27 mouse cellular contexts compared by ENCODE assay signal in genomic region chrX:20419536-20419935, GRCm38 (mm10). TPM values are rescaled to one million over a fixed set of nuclear protein-coding genes. Genes with fewer than 3 reads are reported as not detected.
DNase-seq lines count a peak whose midpoint lies in the region; ATAC-seq and TF ChIP-seq lines count a peak whose summit lies in the region.
"Had no signal": no experiment of that assay in that cellular context is flagged by ENCODE, and none has a peak within 500 bp of the region (broad histone marks: within the 10 kb centered on the region; RNA-seq: fewer than 3 reads in every experiment).

No protein-coding gene starts in this region.

- no peak for TF ChIP-seq EP300 in liver, embryonic 14.5 days (IDR thresholded peaks at IDR 0.05; ENCODE audit: low read depth)

- H3K27ac ChIP-seq in liver, embryonic 14.5 days: no peak overlapping the region
- H3K27ac ChIP-seq: embryonic facial prominence, embryonic 10.5 days; forebrain, embryonic 10.5 days; heart, embryonic 10.5 days; hindbrain, embryonic 12.5 days had no signal

- no peak overlapping the region for H3K9ac ChIP-seq in liver, embryonic 14.5 days (replicated peaks)
- H3K9ac ChIP-seq: hindbrain, embryonic 12.5 days had no signal

- no peaks in the 10 kb centered on the region for H3K36me3 ChIP-seq in E14TG2a.4 (ENCODE audit: insufficient read depth, low read length)
- no peaks in the 10 kb centered on the region for H3K36me3 ChIP-seq in liver, embryonic 14.5 days (replicated peaks; ENCODE audit: control insufficient read depth, insufficient read depth, low read depth)
- H3K36me3 ChIP-seq: embryonic facial prominence, embryonic 10.5 days; forebrain, embryonic 10.5 days; G1E; heart, embryonic 10.5 days; hindbrain, embryonic 12.5 days had no signal

- WGBS in liver, embryonic 14.5 days (ENCODE audit: insufficient replicate concordance): 48% methylated on average over 4 of the region's 4 CpGs

- no peaks in the 10 kb centered on the region for H3K9me3 ChIP-seq in E14TG2a.4 (ENCODE audit: low read length)
- no peaks in the 10 kb centered on the region for H3K9me3 ChIP-seq in liver, embryonic 14.5 days (ENCODE audit: control insufficient read depth, low read length)
- H3K9me3 ChIP-seq: embryonic facial prominence, embryonic 10.5 days; forebrain, embryonic 10.5 days; G1E; heart, embryonic 10.5 days; hindbrain, embryonic 12.5 days had no signal

- peak; percentile 48; the same call in 1 of the 2 replicates for ATAC-seq in liver, embryonic 14.5 days (ENCODE audit: insufficient read depth)
- ATAC-seq: CD4-positive, CD25-positive, alpha-beta regulatory T cell, adult 4 months; forebrain, embryonic 14.5 days; hindbrain, embryonic 16.5 days; inflammation-experienced regulatory T-cells, adult 6 months; intestine, postnatal 0 days had no signal

- DNase-seq in ES-CJ7 (ENCODE audit: low read depth, low spot score) (peak; percentile 42), ZHBTc4 (ENCODE audit: low read depth, low spot score) (peak; percentile 27)
- DNase-seq in liver, embryonic 14.5 days (ENCODE audit: low read depth in 3 of 3, low spot score in 3 of 3): no peak
- no peak for DNase-seq in right cerebral cortex, postnatal 25 days
- DNase-seq in frontal cortex, adult 2 months (ENCODE audit: extremely low spot score in 1 of 2, low spot score in 1 of 2): no peak
- DNase-seq in kidney, postnatal 36 days: no peak
- DNase-seq: adrenal gland, adult 8-10 months; adrenal gland, postnatal 36 days; B cell, adult 2 months; cerebellum, adult 11 months; cerebellum, adult 8-10 months; cerebellum, postnatal 36 days; gastrocnemius, postnatal 36 days; heart, adult 18-20 months; heart, postnatal 10 days; heart, postnatal 4 days had no signal

- H3K27me3 ChIP-seq in E14TG2a.4 (ENCODE audit: insufficient read depth, low read length): no peaks in the 10 kb centered on the region
- H3K27me3 ChIP-seq in liver, embryonic 14.5 days (ENCODE audit: control insufficient read depth, insufficient read depth, low read length): no peaks in the 10 kb centered on the region
- H3K27me3 ChIP-seq: hindbrain, embryonic 12.5 days had no signal

- peaks cover 17% of the 10 kb centered on the region for H3K4me1 ChIP-seq in E14TG2a.4 (replicated peaks; ENCODE audit: low read depth, low read length)
- H3K4me1 ChIP-seq in liver, embryonic 14.5 days (replicated peaks; ENCODE audit: control insufficient read depth in 2 of 2, insufficient read depth in 2 of 2, low read length in 1 of 2): peaks cover 0 to 4% of the 10 kb centered on the region in 2 experiments; a peak in 1 of 4 replicates
- H3K4me1 ChIP-seq: embryonic facial prominence, embryonic 10.5 days; forebrain, embryonic 10.5 days; heart, embryonic 10.5 days; hindbrain, embryonic 12.5 days had no signal

- H3K4me3 ChIP-seq in E14TG2a.4 (replicated peaks; ENCODE audit: low read length): peak overlapping the region; percentile 52
- H3K4me3 ChIP-seq in liver, embryonic 14.5 days (ENCODE audit: insufficient read depth in 1 of 2, low read depth in 2 of 2, low read length in 2 of 2): no peak overlapping the region
- H3K4me3 ChIP-seq: embryonic facial prominence, embryonic 10.5 days; forebrain, embryonic 10.5 days; heart, embryonic 10.5 days; hindbrain, embryonic 12.5 days had no signal

- no peak for TF ChIP-seq CTCF in E14TG2a.4 (conservative IDR thresholded peaks at IDR 0.05; ENCODE audit: low read length)
- TF ChIP-seq CTCF in liver, embryonic 14.5 days (IDR thresholded peaks at IDR 0.05; ENCODE audit: low read depth): no peak

- H3K4me2 ChIP-seq in liver, embryonic 14.5 days (ENCODE audit: low read depth): no peak overlapping the region
- H3K4me2 ChIP-seq: hindbrain, embryonic 12.5 days had no signal

RNA-seq across cellular contexts. Expression of gene Jade3, which starts 6.0 kb away (rescaled TPM):
- polyA plus RNA-seq in liver, embryonic 14.5 days (2012; rRNA removed): 1.9 and 3.3 TPM in 2 replicates
- polyA plus RNA-seq in liver, embryonic 14.5 days (2014; fragmentation: Nextera tagmentation; extraction: Ambion mirVana): 6.3 and 7.3 TPM in 2 replicates
- 5.4 and 6.4 TPM in 2 replicates for polyA plus RNA-seq in frontal cortex, adult 2 months (2012; rRNA removed)

RNA-seq across cellular contexts. Expression of gene Rp2, which starts 55.3 kb away (rescaled TPM):
- 2.9 and 5.6 TPM in 2 replicates for polyA plus RNA-seq in liver, embryonic 14.5 days (2012; rRNA removed)
- polyA plus RNA-seq in liver, embryonic 14.5 days (2014; fragmentation: Nextera tagmentation; extraction: Ambion mirVana): 8.2 and 10.4 TPM in 2 replicates
- polyA plus RNA-seq in frontal cortex, adult 2 months (2012; rRNA removed): 9.3 and 10.0 TPM in 2 replicates

Comparison
In these comparisons a context has a peak if more than half of its experiments do, and no peak if none do; other contexts are left out.
1. DNase-seq: peak in ES-CJ7 (single experiment) and ZHBTc4 (single experiment); none in liver, embryonic 14.5 days (0 of 3), right cerebral cortex, postnatal 25 days (single experiment), frontal cortex, adult 2 months (0 of 2) and kidney, postnatal 36 days (0 of 2).